23 mouse cellular contexts compared by ENCODE assay signal in the genomic region with DNA sequence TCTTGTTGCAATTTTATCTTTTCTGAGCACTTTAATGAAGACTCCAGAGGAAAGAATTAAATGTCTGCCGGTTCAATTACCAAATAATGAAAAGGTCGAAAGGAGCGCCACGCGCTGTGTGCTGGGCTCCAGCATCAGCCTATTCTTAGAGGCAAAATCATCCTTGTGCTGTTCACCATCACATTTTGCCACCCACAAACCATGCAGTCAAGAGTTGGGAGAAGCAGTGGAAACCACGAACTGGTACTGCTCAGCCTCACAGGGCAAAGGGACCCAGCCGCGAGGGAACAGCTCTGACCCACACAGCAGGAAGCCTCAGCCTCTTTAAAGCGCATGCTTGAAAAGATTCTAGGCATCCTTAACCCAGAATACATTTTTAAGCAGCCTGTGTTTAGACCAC.
DNase-seq lines count a peak whose midpoint lies in the region; ATAC-seq lines count a peak whose summit lies in the region.
"Had no signal": no experiment of that assay in that cellular context is flagged by ENCODE, and none has a peak within 500 bp of the region (broad histone marks: within the 10 kb centered on the region; RNA-seq: fewer than 3 reads in every experiment).

No protein-coding gene starts in this region.

- no peak overlapping the region for H3K27ac ChIP-seq in embryonic facial prominence, embryonic 15.5 days (replicated peaks)
- no peak overlapping the region for H3K27ac ChIP-seq in embryonic facial prominence, embryonic 10.5 days (replicated peaks)
- H3K27ac ChIP-seq: embryonic facial prominence, embryonic 12.5 days; forebrain, embryonic 10.5 days; forebrain, embryonic 12.5 days had no signal

- WGBS in embryonic facial prominence, embryonic 15.5 days, result 66% methylated on average over 9 of the region's 9 CpGs
- WGBS in embryonic facial prominence, embryonic 10.5 days, result 57% methylated on average over 9 of the region's 9 CpGs

- DNase-seq in embryonic facial prominence, embryonic 10.5 days (ENCODE audit: low spot score), result no peak
- peak; percentile 84 for DNase-seq in heart, adult 11 months
- no peak for DNase-seq in heart, adult 8-10 months (ENCODE audit: low spot score)
- peak; percentile 22 for DNase-seq in retina, embryonic 14.5 days (ENCODE audit: low spot score)
- DNase-seq in retina, postnatal 1 day, result no peak
- DNase-seq: B cell, adult 2 months; cerebellum, adult 11 months; cerebellum, adult 18-20 months; cerebellum, adult 8-10 months; cerebellum, adult 9-11 months; cerebellum, postnatal 14 days; cerebellum, postnatal 36 days; embryo, embryonic 11 days had no signal

- 0 out of 2 replicates have a peak, but pooled peaks have one; percentile 19 for ATAC-seq in embryonic facial prominence, embryonic 15.5 days (ENCODE audit: insufficient number of reproducible peaks, low FRiP score, low TSS enrichment, low read depth)
- ATAC-seq: CD4-positive, CD25-positive, alpha-beta regulatory T cell, adult 4 months; forebrain, embryonic 14.5 days; forebrain, embryonic 16.5 days had no signal

- no peaks in the 10 kb centered on the region for H3K4me1 ChIP-seq in embryonic facial prominence, embryonic 15.5 days
- H3K4me1 ChIP-seq in embryonic facial prominence, embryonic 10.5 days, result no peaks in the 10 kb centered on the region
- H3K4me1 ChIP-seq: embryonic facial prominence, embryonic 12.5 days had no signal

- H3K4me3 ChIP-seq in embryonic facial prominence, embryonic 15.5 days (replicated peaks), result no peak overlapping the region
- H3K4me3 ChIP-seq in embryonic facial prominence, embryonic 10.5 days, result no peak overlapping the region
- H3K4me3 ChIP-seq: embryonic facial prominence, embryonic 12.5 days; erythroblast, embryonic 14.5 days; forebrain, embryonic 10.5 days; forebrain, embryonic 12.5 days had no signal

- no peak overlapping the region for H3K4me2 ChIP-seq in embryonic facial prominence, embryonic 15.5 days (replicated peaks)
- H3K4me2 ChIP-seq: embryonic facial prominence, embryonic 12.5 days; forebrain, embryonic 12.5 days had no signal

- no peaks in the 10 kb centered on the region for H3K27me3 ChIP-seq in embryonic facial prominence, embryonic 15.5 days
- no peaks in the 10 kb centered on the region for H3K27me3 ChIP-seq in embryonic facial prominence, embryonic 10.5 days (replicated peaks; ENCODE audit: low read depth, poor library complexity, severe bottlenecking)
- H3K27me3 ChIP-seq: CH12.LX; embryonic facial prominence, embryonic 12.5 days; forebrain, embryonic 12.5 days had no signal

- no peaks in the 10 kb centered on the region for H3K36me3 ChIP-seq in embryonic facial prominence, embryonic 15.5 days
- no peaks in the 10 kb centered on the region for H3K36me3 ChIP-seq in embryonic facial prominence, embryonic 10.5 days (replicated peaks)
- H3K36me3 ChIP-seq: embryonic facial prominence, embryonic 12.5 days; forebrain, embryonic 10.5 days; forebrain, embryonic 12.5 days; G1E had no signal

- no peak overlapping the region for H3K9ac ChIP-seq in embryonic facial prominence, embryonic 15.5 days
- H3K9ac ChIP-seq: embryonic facial prominence, embryonic 12.5 days; forebrain, embryonic 12.5 days had no signal

- no peaks in the 10 kb centered on the region for H3K9me3 ChIP-seq in embryonic facial prominence, embryonic 15.5 days (replicated peaks)
- no peaks in the 10 kb centered on the region for H3K9me3 ChIP-seq in embryonic facial prominence, embryonic 10.5 days
- H3K9me3 ChIP-seq: embryonic facial prominence, embryonic 12.5 days; forebrain, embryonic 10.5 days; forebrain, embryonic 12.5 days; G1E had no signal

Comparison
In these comparisons a context has a peak if more than half of its experiments do, and no peak if none do; other contexts are left out.
1. DNase-seq: peak in heart, adult 11 months (single experiment) and retina, embryonic 14.5 days (single experiment); none in embryonic facial prominence, embryonic 10.5 days (single experiment), heart, adult 8-10 months (single experiment) and retina, postnatal 1 day (single experiment).